Mouse (Mus musculus): ENCODE measurements around the gene Sypl. TPM values are rescaled to one million over a fixed set of nuclear protein-coding genes. Genes with fewer than 3 reads are reported as not detected.

The Sypl gene
- polyA plus RNA-seq, 1 experiment from 2014 or later: 102 TPM

GRCm38 (mm10) chr12:32943951-32944350, 9.7 kb upstream of the Sypl start:
- H3K4me1 ChIP-seq (replicated peaks): no peaks in the 10 kb centered on the region; the same call in 1 of the 2 replicates
- no peak overlapping the region for H3K9ac ChIP-seq
- 70% methylated on average over 3 of the region's 3 CpGs for WGBS
- H3K27me3 ChIP-seq: no peaks in the 10 kb centered on the region
- no peak for ATAC-seq (replicated peaks; ENCODE audit: insufficient number of reproducible peaks, insufficient read depth, low FRiP score, low read depth)
- no peak overlapping the region for H3K4me2 ChIP-seq
- peak overlapping the region; percentile 35 for H3K27ac ChIP-seq
- H3K36me3 ChIP-seq: no peaks in the 10 kb centered on the region
- no peak overlapping the region for H3K4me3 ChIP-seq
- H3K9me3 ChIP-seq (replicated peaks): no peaks in the 10 kb centered on the region

- no peak for ATAC-seq (replicated peaks; ENCODE audit: insufficient number of reproducible peaks, insufficient read depth, low FRiP score, low read depth)
Observed at GRCm38 (mm10) chr12:32944884-32945454, 8.7 kb upstream of the Sypl start.

GRCm38 (mm10) chr12:32946376-32946775, 7.3 kb upstream of the Sypl start:
- Histone ChIP-seq H3K27me3 (no peaks in the 10 kb centered on the region), H3K4me2 (no peak overlapping the region), H3K9me3 (replicated peaks) (no peaks in the 10 kb centered on the region), H3K27ac (no peak overlapping the region), H3K36me3 (no peaks in the 10 kb centered on the region), H3K4me3 (no peak overlapping the region), H3K4me1 (replicated peaks) (no peaks in the 10 kb centered on the region; the same call in 1 of the 2 replicates), H3K9ac (no peak overlapping the region)
- WGBS: 71% methylated on average over 4 of the region's 4 CpGs
- ATAC-seq (replicated peaks; ENCODE audit: insufficient number of reproducible peaks, insufficient read depth, low FRiP score, low read depth): no peak

More at GRCm38 (mm10) chr12:32944884-32945454, 8.7 kb upstream of the Sypl start:
- no peak overlapping the region for H3K9ac ChIP-seq
- 67% methylated on average over 8 of the region's 8 CpGs for WGBS
- H3K4me2 ChIP-seq: no peak overlapping the region
- no peak overlapping the region for H3K4me3 ChIP-seq
- no peaks in the 10 kb centered on the region for H3K9me3 ChIP-seq (replicated peaks)
- no peaks in the 10 kb centered on the region for H3K36me3 ChIP-seq
- no peaks in the 10 kb centered on the region for H3K27me3 ChIP-seq
- H3K4me1 ChIP-seq (replicated peaks): no peaks in the 10 kb centered on the region; the same call in 1 of the 2 replicates
- H3K27ac ChIP-seq: no peak overlapping the region

- H3K4me2 ChIP-seq: 0 out of 2 replicates have a peak overlapping the region, but pooled peaks have one; percentile 19
- peaks cover 21% of the 10 kb centered on the region for H3K4me1 ChIP-seq (replicated peaks)
- ATAC-seq (replicated peaks; ENCODE audit: insufficient number of reproducible peaks, insufficient read depth, low FRiP score, low read depth): no peak
- no peaks in the 10 kb centered on the region for H3K9me3 ChIP-seq (replicated peaks)
- no peak overlapping the region for H3K9ac ChIP-seq
- H3K27ac ChIP-seq: no peak overlapping the region; the same call in 1 of the 2 replicates
- no peaks in the 10 kb centered on the region for H3K27me3 ChIP-seq
- no peak overlapping the region for H3K4me3 ChIP-seq
- no peaks in the 10 kb centered on the region for H3K36me3 ChIP-seq
- 31% methylated on average over 3 of the region's 3 CpGs for WGBS
Observed at GRCm38 (mm10) chr12:32952416-32952815, 1.3 kb upstream of the Sypl start.

- WGBS: 11% methylated on average over 6 of the region's 6 CpGs
- no peaks in the 10 kb centered on the region for H3K36me3 ChIP-seq
Observed at GRCm38 (mm10) chr12:32953066-32953465, 625 bp upstream of the Sypl start.

GRCm38 (mm10) chr12:32954216-32955021, 728 bp downstream of the Sypl start:
- Histone ChIP-seq H3K36me3 (no peaks in the 10 kb centered on the region), H3K4me1 (replicated peaks) (peaks cover 28% of the 10 kb centered on the region), H3K27me3 (no peaks in the 10 kb centered on the region), H3K4me3 (peak overlapping the region; percentile 93), H3K9me3 (replicated peaks) (no peaks in the 10 kb centered on the region), H3K9ac (peak overlapping the region; percentile 84), H3K4me2 (peak overlapping the region; percentile 71), H3K27ac (peak overlapping the region; percentile 100)
- under 1% methylated on average over 71 of the region's 71 CpGs for WGBS
- peak; percentile 53 for ATAC-seq (replicated peaks; ENCODE audit: insufficient number of reproducible peaks, insufficient read depth, low FRiP score, low read depth)

More at GRCm38 (mm10) chr12:32953066-32953465, 625 bp upstream of the Sypl start:
- H3K4me1 ChIP-seq (replicated peaks): peaks cover 21% of the 10 kb centered on the region
- no peaks in the 10 kb centered on the region for H3K9me3 ChIP-seq (replicated peaks)
- peak overlapping the region; percentile 93 for H3K4me3 ChIP-seq
- H3K4me2 ChIP-seq: peak overlapping the region; percentile 68
- peak overlapping the region; percentile 56 for H3K9ac ChIP-seq
- no peaks in the 10 kb centered on the region for H3K27me3 ChIP-seq
- peak overlapping the region; percentile 100 for H3K27ac ChIP-seq
- no peak for ATAC-seq (replicated peaks; ENCODE audit: insufficient number of reproducible peaks, insufficient read depth, low FRiP score, low read depth)

- Histone ChIP-seq H3K27me3 (no peaks in the 10 kb centered on the region), H3K9ac (peak overlapping the region; percentile 84), H3K4me3 (peak overlapping the region; percentile 93), H3K36me3 (no peaks in the 10 kb centered on the region), H3K4me1 (replicated peaks) (peaks cover 29% of the 10 kb centered on the region), H3K4me2 (peak overlapping the region; percentile 71), H3K9me3 (replicated peaks) (no peaks in the 10 kb centered on the region), H3K27ac (peak overlapping the region; percentile 100)
- 1% methylated on average over 8 of the region's 8 CpGs for WGBS
- no peak for ATAC-seq (replicated peaks; ENCODE audit: insufficient number of reproducible peaks, insufficient read depth, low FRiP score, low read depth)
Observed at GRCm38 (mm10) chr12:32955037-32955436, 1.3 kb downstream of the Sypl start.

GRCm38 (mm10) chr12:32957211-32957610, 3.5 kb downstream of the Sypl start:
- H3K27ac ChIP-seq: no peak overlapping the region
- H3K36me3 ChIP-seq: no peaks in the 10 kb centered on the region
- no peak overlapping the region for H3K4me3 ChIP-seq
- H3K9ac ChIP-seq: no peak overlapping the region
- H3K9me3 ChIP-seq (replicated peaks): no peaks in the 10 kb centered on the region
- no peak overlapping the region for H3K4me2 ChIP-seq
- ATAC-seq (replicated peaks; ENCODE audit: insufficient number of reproducible peaks, insufficient read depth, low FRiP score, low read depth): no peak
- 71% methylated on average over 2 of the region's 2 CpGs for WGBS
- no peaks in the 10 kb centered on the region for H3K27me3 ChIP-seq
- peaks cover 39% of the 10 kb centered on the region for H3K4me1 ChIP-seq (replicated peaks)

- H3K27me3 ChIP-seq: no peaks in the 10 kb centered on the region
- no peak overlapping the region for H3K9ac ChIP-seq
- peaks cover 26% of the 10 kb centered on the region for H3K4me1 ChIP-seq (replicated peaks)
- no peak for ATAC-seq (replicated peaks; ENCODE audit: insufficient number of reproducible peaks, insufficient read depth, low FRiP score, low read depth)
- H3K9me3 ChIP-seq (replicated peaks): no peaks in the 10 kb centered on the region
- 0 out of 2 replicates have a peak, but pooled peaks cover 5% of the 10 kb centered on the region for H3K36me3 ChIP-seq
- H3K4me3 ChIP-seq: no peak overlapping the region
- no peak overlapping the region for H3K27ac ChIP-seq
- H3K4me2 ChIP-seq: no peak overlapping the region
Observed at GRCm38 (mm10) chr12:32962132-32962531, 8.4 kb downstream of the Sypl start.

GRCm38 (mm10) chr12:32963858-32964257, 10.2 kb downstream of the Sypl start:
- WGBS: 82% methylated on average over 4 of the region's 4 CpGs
- Histone ChIP-seq H3K36me3 (peaks cover 16% of the 10 kb centered on the region; the same call in 1 of the 2 replicates), H3K27me3 (no peaks in the 10 kb centered on the region), H3K4me2 (no peak overlapping the region), H3K4me1 (replicated peaks) (peaks cover 20% of the 10 kb centered on the region), H3K27ac (no peak overlapping the region), H3K9ac (no peak overlapping the region), H3K4me3 (no peak overlapping the region), H3K9me3 (replicated peaks) (no peaks in the 10 kb centered on the region)
- no peak for ATAC-seq (replicated peaks; ENCODE audit: insufficient number of reproducible peaks, insufficient read depth, low FRiP score, low read depth)

GRCm38 (mm10) chr12:32972287-32972686, 18.6 kb downstream of the Sypl start:
- no peak for ATAC-seq (replicated peaks; ENCODE audit: insufficient number of reproducible peaks, insufficient read depth, low FRiP score, low read depth)
- Histone ChIP-seq H3K36me3 (peaks cover 34% of the 10 kb centered on the region), H3K27ac (no peak overlapping the region), H3K4me2 (no peak overlapping the region), H3K9me3 (replicated peaks) (no peaks in the 10 kb centered on the region), H3K4me3 (no peak overlapping the region), H3K27me3 (no peaks in the 10 kb centered on the region), H3K9ac (no peak overlapping the region), H3K4me1 (replicated peaks) (no peaks in the 10 kb centered on the region)
- WGBS: 94% methylated on average over 1 of the region's 1 CpGs
